Mouse (Mus musculus): ENCODE measurements around the gene Gm14308. TPM values are rescaled to one million over a fixed set of nuclear protein-coding genes. Genes with fewer than 3 reads are reported as not detected.
"Not testable (repeated sequence)": the region's sequence is repeated elsewhere in the genome, so short reads cannot be mapped to it uniquely, and the experiment has no call there.

The Gm14308 gene
- total RNA-seq (2014; rRNA removed) (30.6 TPM in 2 replicates), polyA plus RNA-seq (2015; fragmentation: Nextera tagmentation; extraction: Ambion mirVana) (13.6 and 31.2 TPM in 2 replicates)

DNA sequence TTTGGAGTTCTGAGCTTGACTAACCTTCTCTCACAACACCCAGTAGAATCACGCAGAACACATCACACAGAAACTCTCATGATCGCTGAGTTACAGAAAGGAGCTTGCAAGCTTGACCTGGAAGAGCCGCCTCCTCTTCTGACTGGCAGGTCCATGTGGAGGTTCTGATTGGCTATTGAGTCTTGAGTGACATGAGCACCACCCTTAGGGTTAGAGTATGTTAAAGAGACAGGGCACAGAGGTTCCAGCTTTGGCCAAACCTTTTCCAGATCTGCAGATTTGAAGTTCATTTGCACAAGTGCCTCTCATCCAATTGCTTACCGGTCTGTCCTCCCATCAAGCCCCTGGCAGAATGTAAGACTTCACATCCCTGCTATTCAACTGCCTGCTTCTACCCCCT lies at the start of gene Gm14308:
Gm14308 (minus strand) TSS at position 101 of the 400 bp plus-strand sequence.
- H3K36me3 ChIP-seq (ENCODE audit: insufficient read depth); H3K4me1 ChIP-seq (ENCODE audit: insufficient read depth); H3K9me3 ChIP-seq (ENCODE audit: low read length); H3K27me3 ChIP-seq (ENCODE audit: insufficient read depth, low read length); H3K27ac ChIP-seq (ENCODE audit: low read depth, low read length); DNase-seq; H3K9ac ChIP-seq; ATAC-seq; H3K4me3 ChIP-seq (ENCODE audit: low read depth, low read length); H3K4me2 ChIP-seq (ENCODE audit: low read depth): not testable (repeated sequence)
- WGBS: no CpG with 5 or more reads among the region's 4 CpGs

DNA sequence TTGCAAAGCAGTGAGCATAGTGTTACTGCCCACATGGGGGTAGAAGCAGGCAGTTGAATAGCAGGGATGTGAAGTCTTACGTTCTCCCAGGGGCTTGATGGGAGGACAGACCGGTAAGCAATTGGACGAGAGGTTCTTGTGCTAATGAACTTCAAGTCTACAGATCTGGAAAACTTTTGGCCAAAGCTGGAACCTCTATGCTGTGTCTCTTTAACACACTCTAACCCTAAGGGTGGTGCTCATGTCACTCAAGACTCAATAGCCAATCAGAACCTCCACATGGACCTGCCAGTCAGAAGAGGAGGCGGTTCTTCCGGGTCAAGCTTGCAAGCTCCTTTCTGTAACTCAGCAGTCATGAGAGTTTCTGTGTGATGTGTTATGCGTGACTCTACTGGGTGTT lies 34.1 kb upstream of the Gm14308 start, which contains the start of gene Zfp973:
Zfp973 (plus strand) TSS at position 301 of the 400 bp plus-strand sequence.
- not testable (repeated sequence) for H3K4me1 ChIP-seq (ENCODE audit: insufficient read depth); H3K27ac ChIP-seq (ENCODE audit: low read depth, low read length); H3K4me2 ChIP-seq (ENCODE audit: low read depth); H3K36me3 ChIP-seq (ENCODE audit: insufficient read depth); H3K27me3 ChIP-seq (ENCODE audit: insufficient read depth, low read length); DNase-seq; H3K9ac ChIP-seq; ATAC-seq; H3K4me3 ChIP-seq (ENCODE audit: low read depth, low read length); H3K9me3 ChIP-seq (ENCODE audit: low read length)
- WGBS: no CpG with 5 or more reads among the region's 6 CpGs

Other genes with a start within 250 kb of the Gm14308 start
- 3.2 and 7.4 TPM in 2 replicates for gene Gm14435, start 212.8 kb downstream of the Gm14308 start, total RNA-seq (2014; rRNA removed)
- gene Gm14435, start 212.8 kb downstream of the Gm14308 start, polyA plus RNA-seq (2015; fragmentation: Nextera tagmentation; extraction: Ambion mirVana): 12.5 and 13.6 TPM in 2 replicates
- gene Gm14434, start 149.6 kb downstream of the Gm14308 start, total RNA-seq (2014; rRNA removed): 0.15 and 0.48 TPM in 2 replicates
- gene Gm14434, start 149.6 kb downstream of the Gm14308 start, polyA plus RNA-seq (2015; fragmentation: Nextera tagmentation; extraction: Ambion mirVana): 28.7 and 35.9 TPM in 2 replicates
- gene Zfp967, start 115.3 kb downstream of the Gm14308 start, total RNA-seq (2014; rRNA removed): not detected in 2 replicates
- gene Zfp967, start 115.3 kb downstream of the Gm14308 start, polyA plus RNA-seq (2015; fragmentation: Nextera tagmentation; extraction: Ambion mirVana): not detected in 2 replicates
- gene Zfp973, start 34.2 kb upstream of the Gm14308 start, total RNA-seq (2014; rRNA removed): 13.6 and 21.0 TPM in 2 replicates
- 10.6 and 10.7 TPM in 2 replicates for gene Zfp973, start 34.2 kb upstream of the Gm14308 start, polyA plus RNA-seq (2015; fragmentation: Nextera tagmentation; extraction: Ambion mirVana)
- 37.8 and 42.9 TPM in 2 replicates for gene Gm14305, start 72.0 kb upstream of the Gm14308 start, total RNA-seq (2014; rRNA removed)
- 37.1 and 51.3 TPM in 2 replicates for gene Gm14305, start 72.0 kb upstream of the Gm14308 start, polyA plus RNA-seq (2015; fragmentation: Nextera tagmentation; extraction: Ambion mirVana)
- 11.0 and 17.0 TPM in 2 replicates for gene Gm14295, start 162.3 kb upstream of the Gm14308 start, total RNA-seq (2014; rRNA removed)
- gene Gm14295, start 162.3 kb upstream of the Gm14308 start, polyA plus RNA-seq (2015; fragmentation: Nextera tagmentation; extraction: Ambion mirVana): 18.0 and 23.7 TPM in 2 replicates
- not detected in 2 replicates for gene Gm14408, start 194.8 kb upstream of the Gm14308 start, total RNA-seq (2014; rRNA removed)
- gene Gm14408, start 194.8 kb upstream of the Gm14308 start, polyA plus RNA-seq (2015; fragmentation: Nextera tagmentation; extraction: Ambion mirVana): not detected in 2 replicates

Data from forebrain, postnatal 0 days (tissue).